Mouse (Mus musculus): ENCODE results near the gene Tbc1d2b. TPM values are rescaled to one million over a fixed set of nuclear protein-coding genes. Genes with fewer than 3 reads are reported as not detected.
A peak's percentile ranks its signal among the peaks of the same experiment; 100 is the strongest.

Gene Tbc1d2b
- polyA plus RNA-seq, 1 experiment from 2014 or later: 7.7 TPM

DNA sequence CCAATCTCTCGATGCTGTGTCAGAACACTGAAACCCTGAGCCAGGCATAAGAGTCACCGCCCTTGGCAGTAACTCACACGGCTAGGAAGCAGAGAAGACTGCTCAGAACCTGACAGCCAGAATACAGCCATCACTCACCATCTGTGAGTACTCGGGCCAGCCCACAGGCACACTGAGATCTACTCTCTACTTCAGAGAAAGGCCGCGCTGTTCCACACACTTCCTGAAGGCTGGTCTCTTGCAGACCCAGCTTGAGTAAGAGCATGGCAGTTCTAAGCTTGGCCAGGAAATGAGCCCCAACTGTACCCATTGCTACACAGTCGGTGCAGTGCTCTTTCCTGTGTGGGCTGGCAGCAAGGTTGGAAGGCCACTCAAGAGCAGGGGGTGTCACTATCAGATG, 27.7 kb downstream of the Tbc1d2b start:
- 21% methylated on average over 7 of the region's 7 CpGs for WGBS (ENCODE audit: insufficient replicate concordance)
- no peaks in the 10 kb centered on the region for H3K27me3 ChIP-seq
- H3K9ac ChIP-seq: peak overlapping the region; percentile 10; the same call in 1 of the 2 replicates
- no peaks in the 10 kb centered on the region for H3K9me3 ChIP-seq (replicated peaks)
- peaks cover 95% of the 10 kb centered on the region for H3K4me1 ChIP-seq (replicated peaks)
- peak; percentile 27 for ATAC-seq (ENCODE audit: insufficient read depth)
- no peak overlapping the region for H3K4me3 ChIP-seq (replicated peaks)
- H3K4me2 ChIP-seq: peak overlapping the region; percentile 31; the same call in 1 of the 2 replicates
- peaks cover 74% of the 10 kb centered on the region for H3K36me3 ChIP-seq (replicated peaks)
- H3K27ac ChIP-seq (replicated peaks): peak overlapping the region; percentile 81

DNA sequence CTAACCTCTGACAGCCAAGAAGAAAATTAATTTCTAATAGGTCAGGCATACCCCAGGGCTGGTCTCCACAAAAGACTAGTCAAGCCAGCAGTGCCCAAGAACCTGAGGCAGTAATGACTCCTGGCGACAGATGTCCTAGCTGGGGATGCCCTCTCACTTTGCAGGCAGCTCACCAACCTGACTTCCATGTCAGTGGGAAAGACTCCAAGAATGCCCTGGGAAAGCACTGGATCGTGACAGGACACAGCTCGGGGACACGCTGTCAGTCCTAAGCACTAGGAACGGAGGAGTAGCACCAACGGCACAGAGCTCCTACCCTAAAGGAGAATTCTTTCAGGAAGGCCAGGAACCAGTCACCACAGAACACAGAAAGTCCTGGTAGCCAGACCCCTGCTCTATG, 28.3 kb downstream of the Tbc1d2b start:
- no peaks in the 10 kb centered on the region for H3K9me3 ChIP-seq (replicated peaks)
- peaks cover 71% of the 10 kb centered on the region for H3K36me3 ChIP-seq (replicated peaks)
- peaks cover 94% of the 10 kb centered on the region for H3K4me1 ChIP-seq (replicated peaks)
- ATAC-seq (ENCODE audit: insufficient read depth): no peak
- H3K4me3 ChIP-seq (replicated peaks): no peak overlapping the region
- 83% methylated on average over 6 of the region's 6 CpGs for WGBS (ENCODE audit: insufficient replicate concordance)
- H3K4me2 ChIP-seq: peak overlapping the region; percentile 31; the same call in 1 of the 2 replicates
- peak overlapping the region; percentile 81 for H3K27ac ChIP-seq (replicated peaks)
- H3K9ac ChIP-seq: peak overlapping the region; percentile 10
- no peaks in the 10 kb centered on the region for H3K27me3 ChIP-seq

DNA sequence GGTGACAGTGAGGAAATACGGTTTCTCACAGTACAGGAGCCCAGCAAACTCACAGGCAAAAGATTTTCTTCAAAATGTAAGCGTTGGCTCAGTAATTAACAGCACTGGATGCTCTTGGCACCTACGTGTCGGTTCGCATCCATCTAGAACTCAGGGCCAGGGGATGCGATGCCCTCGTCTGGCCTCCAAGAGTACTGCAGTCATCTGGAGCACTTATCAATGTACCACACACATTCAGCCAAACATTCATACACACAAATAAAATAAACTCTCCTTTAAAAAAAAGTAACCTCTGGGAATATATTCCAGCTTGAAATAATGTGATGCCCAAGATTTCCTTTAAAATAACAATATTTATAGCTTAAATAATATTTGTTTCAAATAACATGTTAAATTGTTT, 29.0 kb downstream of the Tbc1d2b start:
- WGBS (ENCODE audit: insufficient replicate concordance): 49% methylated on average over 7 of the region's 7 CpGs
- no peak overlapping the region for H3K4me3 ChIP-seq (replicated peaks)
- H3K27ac ChIP-seq (replicated peaks): peak overlapping the region; percentile 72
- H3K9ac ChIP-seq: no peak overlapping the region
- peaks cover 64% of the 10 kb centered on the region for H3K36me3 ChIP-seq (replicated peaks)
- H3K9me3 ChIP-seq (replicated peaks): no peaks in the 10 kb centered on the region
- H3K4me2 ChIP-seq: no peak overlapping the region
- ATAC-seq (ENCODE audit: insufficient read depth): no peak
- peaks cover 94% of the 10 kb centered on the region for H3K4me1 ChIP-seq (replicated peaks)
- no peaks in the 10 kb centered on the region for H3K27me3 ChIP-seq

DNA sequence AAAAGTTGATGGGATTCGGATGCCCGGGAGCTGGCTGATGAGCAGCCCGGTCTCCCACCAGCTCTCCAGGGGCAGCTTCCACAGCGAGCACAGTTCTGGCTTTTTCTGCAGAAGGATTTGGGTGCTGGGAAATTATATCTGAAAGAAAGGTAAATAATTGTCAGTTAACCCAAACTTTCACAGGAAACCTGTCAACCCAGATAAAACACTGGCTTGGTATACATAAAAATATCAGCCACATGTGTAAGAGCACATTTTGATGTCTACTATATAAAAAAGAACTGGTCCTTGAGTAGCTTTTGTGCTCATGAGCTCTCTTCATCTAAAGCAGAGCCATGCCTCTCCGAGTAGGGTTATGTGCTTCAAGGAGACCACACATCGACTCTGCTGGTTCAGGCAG, 29.6 kb downstream of the Tbc1d2b start:
- Histone ChIP-seq H3K9ac (no peak overlapping the region), H3K9me3 (replicated peaks) (no peaks in the 10 kb centered on the region), H3K4me2 (no peak overlapping the region), H3K4me1 (replicated peaks) (peaks cover 94% of the 10 kb centered on the region), H3K36me3 (replicated peaks) (peaks cover 62% of the 10 kb centered on the region), H3K27me3 (no peaks in the 10 kb centered on the region), H3K27ac (replicated peaks) (peak overlapping the region; percentile 72), H3K4me3 (replicated peaks) (no peak overlapping the region)
- 55% methylated on average over 6 of the region's 6 CpGs for WGBS (ENCODE audit: insufficient replicate concordance)
- no peak for ATAC-seq (ENCODE audit: insufficient read depth)

DNA sequence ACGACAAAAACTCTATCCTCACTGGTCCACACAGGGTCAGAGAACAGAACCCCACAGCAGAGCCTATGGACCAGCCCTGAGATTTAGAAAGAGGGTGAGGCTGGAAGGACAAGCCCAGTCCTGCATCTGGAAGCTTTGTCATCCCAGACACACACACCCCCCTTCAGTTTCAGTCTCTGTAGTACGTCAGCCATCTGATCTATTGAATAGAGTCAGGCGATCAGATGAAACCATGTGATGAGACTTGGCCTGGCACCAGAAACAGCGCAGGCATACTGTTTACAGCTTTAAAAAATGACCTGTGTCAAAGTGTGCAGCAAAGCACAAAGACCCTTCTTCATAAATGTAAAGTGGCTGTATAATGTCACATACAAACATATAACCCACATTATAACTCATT, 30.0 kb downstream of the Tbc1d2b start:
- H3K27ac ChIP-seq (replicated peaks): peak overlapping the region; percentile 72
- 68% methylated on average over 4 of the region's 4 CpGs for WGBS (ENCODE audit: insufficient replicate concordance)

DNA sequence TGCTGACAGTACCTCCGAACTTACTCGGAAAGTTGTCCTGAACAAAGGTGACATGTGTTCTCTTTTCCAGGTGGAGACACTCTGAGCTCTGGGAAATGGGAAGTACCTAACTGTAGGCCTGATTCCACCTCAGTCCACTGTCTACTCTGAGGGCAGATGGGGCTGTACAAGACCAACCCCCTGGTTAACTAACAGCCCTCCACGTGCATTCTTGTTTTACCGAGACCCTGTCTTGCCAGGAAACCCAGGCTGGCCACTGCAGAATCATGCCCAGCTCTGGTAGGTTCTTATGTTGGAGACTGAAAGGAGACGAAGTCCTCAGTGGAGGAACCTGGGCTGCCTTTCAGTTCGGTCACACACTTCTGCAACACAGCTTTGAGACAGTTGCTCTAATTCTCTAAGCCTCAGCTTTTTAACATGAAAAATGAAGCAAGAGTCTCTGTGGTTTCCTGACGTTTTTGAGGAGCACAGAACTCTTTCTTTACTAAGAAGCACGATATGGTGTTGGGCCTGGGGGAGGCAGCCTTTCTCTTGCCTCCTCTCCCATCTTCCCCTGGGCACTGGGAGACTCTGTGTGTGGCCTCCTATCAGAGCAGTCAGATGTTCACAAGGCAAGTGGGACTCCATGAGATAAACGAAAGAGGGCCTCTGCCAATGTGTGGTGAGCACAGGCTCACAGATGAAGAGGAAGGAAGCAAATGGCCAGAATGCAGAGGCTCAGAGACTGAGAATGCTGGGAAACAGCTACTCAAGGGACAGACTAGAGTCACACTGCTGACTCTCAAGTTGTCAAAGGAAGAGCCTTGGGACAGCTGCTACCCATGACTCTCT, 33.2 kb downstream of the Tbc1d2b start:
- Histone ChIP-seq H3K27ac (replicated peaks) (peak overlapping the region; percentile 99), H3K36me3 (replicated peaks) (peaks cover 61% of the 10 kb centered on the region), H3K9me3 (replicated peaks) (no peaks in the 10 kb centered on the region), H3K4me2 (peak overlapping the region; percentile 75), H3K4me1 (replicated peaks) (peaks cover 92% of the 10 kb centered on the region), H3K27me3 (no peaks in the 10 kb centered on the region), H3K9ac (peak overlapping the region; percentile 71), H3K4me3 (replicated peaks) (peak overlapping the region; percentile 48)
- WGBS (ENCODE audit: insufficient replicate concordance): 22% methylated on average over 9 of the region's 9 CpGs
- peak; percentile 95 for ATAC-seq (ENCODE audit: insufficient read depth)

More for the DNA sequence above, 30.0 kb downstream of the Tbc1d2b start:
- Histone ChIP-seq H3K9ac (no peak overlapping the region), H3K4me3 (replicated peaks) (no peak overlapping the region), H3K4me2 (no peak overlapping the region), H3K9me3 (replicated peaks) (no peaks in the 10 kb centered on the region), H3K36me3 (replicated peaks) (peaks cover 58% of the 10 kb centered on the region), H3K4me1 (replicated peaks) (peaks cover 94% of the 10 kb centered on the region), H3K27me3 (no peaks in the 10 kb centered on the region)
- ATAC-seq (ENCODE audit: insufficient read depth): no peak

DNA sequence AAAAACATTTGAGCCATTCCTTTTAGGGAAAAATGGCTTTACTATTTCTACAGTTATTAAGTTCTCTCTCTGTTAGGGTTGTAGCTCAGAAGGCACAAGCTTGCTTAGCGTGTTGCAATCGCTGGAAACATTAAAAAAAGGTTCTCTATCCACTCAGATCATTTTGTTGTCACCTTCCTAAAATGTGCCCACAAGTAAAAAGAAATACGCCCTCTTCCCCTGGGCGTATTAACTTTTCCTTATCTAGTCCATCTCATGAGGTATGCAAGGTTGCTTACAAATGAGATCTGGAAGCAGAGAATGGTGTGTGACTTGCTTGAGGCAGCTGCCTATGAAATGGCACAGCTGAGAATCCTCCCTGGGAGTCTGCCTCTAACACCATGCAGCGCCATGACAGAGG, 33.8 kb downstream of the Tbc1d2b start:
- ATAC-seq (ENCODE audit: insufficient read depth): peak; percentile 19
- H3K9ac ChIP-seq: peak overlapping the region; percentile 71
- peaks cover 94% of the 10 kb centered on the region for H3K4me1 ChIP-seq (replicated peaks)
- peak overlapping the region; percentile 75 for H3K4me2 ChIP-seq
- no peaks in the 10 kb centered on the region for H3K27me3 ChIP-seq
- WGBS (ENCODE audit: insufficient replicate concordance): 47% methylated on average over 5 of the region's 5 CpGs
- H3K4me3 ChIP-seq (replicated peaks): peak overlapping the region; percentile 48; the same call in 1 of the 2 replicates
- peaks cover 58% of the 10 kb centered on the region for H3K36me3 ChIP-seq (replicated peaks)
- no peaks in the 10 kb centered on the region for H3K9me3 ChIP-seq (replicated peaks)
- peak overlapping the region; percentile 99 for H3K27ac ChIP-seq (replicated peaks)

DNA sequence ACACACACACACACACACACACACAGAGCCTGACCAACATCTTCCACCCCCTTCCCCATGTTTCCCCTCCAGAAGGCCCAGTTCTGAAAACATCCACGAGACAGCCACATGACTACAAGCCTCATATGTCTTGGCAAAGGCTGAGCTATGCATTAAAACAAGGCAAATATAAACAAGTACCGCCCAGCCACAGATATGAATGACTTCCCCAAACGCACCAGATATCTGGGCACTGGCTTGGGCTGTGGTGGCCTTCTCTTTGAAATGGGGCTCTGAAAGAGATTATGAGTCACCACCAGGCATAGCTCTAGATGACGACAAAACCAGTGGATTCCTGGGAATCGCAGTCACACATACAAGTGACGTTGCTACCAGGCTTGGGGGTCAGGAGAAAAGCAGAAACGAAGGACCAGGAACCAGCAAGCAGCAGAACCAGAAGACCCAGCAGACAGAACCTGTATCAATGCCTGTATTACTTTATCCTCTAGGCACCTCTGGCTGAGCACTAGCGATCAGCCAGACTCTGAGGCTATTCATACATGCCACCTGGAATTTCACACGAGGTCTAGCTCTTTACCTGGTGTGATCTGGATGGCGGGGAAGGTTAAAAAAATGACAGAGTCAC, 35.2 kb downstream of the Tbc1d2b start:
- peak overlapping the region; percentile 13; the same call in 1 of the 2 replicates for H3K4me2 ChIP-seq
- H3K36me3 ChIP-seq (replicated peaks): peaks cover 46% of the 10 kb centered on the region
- peak overlapping the region; percentile 31; the same call in 1 of the 2 replicates for H3K9ac ChIP-seq
- peak overlapping the region; percentile 99 for H3K27ac ChIP-seq (replicated peaks)
- H3K9me3 ChIP-seq (replicated peaks): no peaks in the 10 kb centered on the region
- 45% methylated on average over 10 of the region's 10 CpGs for WGBS (ENCODE audit: insufficient replicate concordance)
- H3K4me1 ChIP-seq (replicated peaks): peaks cover 87% of the 10 kb centered on the region
- ATAC-seq (ENCODE audit: insufficient read depth): no peak
- no peaks in the 10 kb centered on the region for H3K27me3 ChIP-seq
- H3K4me3 ChIP-seq (replicated peaks): no peak overlapping the region

DNA sequence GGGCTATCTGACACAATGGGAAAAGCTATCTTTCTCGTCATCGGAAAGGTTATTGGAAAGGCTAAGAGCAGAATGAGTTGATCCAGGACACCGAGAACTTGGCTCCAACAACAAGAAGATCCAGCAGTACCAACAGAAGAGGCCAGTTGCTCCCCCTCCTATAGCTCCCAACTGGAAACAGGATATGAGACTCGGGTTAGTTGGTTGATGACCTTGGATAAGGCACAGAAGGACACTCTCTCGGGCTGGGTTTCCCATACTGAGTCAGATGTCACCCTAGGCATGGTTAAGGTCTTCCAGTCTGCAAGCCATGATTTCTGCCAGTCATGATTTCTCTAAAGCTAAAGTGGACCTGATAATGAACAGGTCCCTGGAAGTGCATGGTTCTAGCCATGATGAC, 35.8 kb downstream of the Tbc1d2b start:
- H3K4me1 ChIP-seq (replicated peaks): peaks cover 81% of the 10 kb centered on the region
- peaks cover 43% of the 10 kb centered on the region for H3K36me3 ChIP-seq (replicated peaks)
- WGBS (ENCODE audit: insufficient replicate concordance): 70% methylated on average over 5 of the region's 5 CpGs
- peak overlapping the region; percentile 99 for H3K27ac ChIP-seq (replicated peaks)
- H3K27me3 ChIP-seq: no peaks in the 10 kb centered on the region
- H3K4me3 ChIP-seq (replicated peaks): no peak overlapping the region
- H3K9me3 ChIP-seq (replicated peaks): no peaks in the 10 kb centered on the region
- no peak for ATAC-seq (ENCODE audit: insufficient read depth)
- no peak overlapping the region for H3K4me2 ChIP-seq
- no peak overlapping the region for H3K9ac ChIP-seq

DNA sequence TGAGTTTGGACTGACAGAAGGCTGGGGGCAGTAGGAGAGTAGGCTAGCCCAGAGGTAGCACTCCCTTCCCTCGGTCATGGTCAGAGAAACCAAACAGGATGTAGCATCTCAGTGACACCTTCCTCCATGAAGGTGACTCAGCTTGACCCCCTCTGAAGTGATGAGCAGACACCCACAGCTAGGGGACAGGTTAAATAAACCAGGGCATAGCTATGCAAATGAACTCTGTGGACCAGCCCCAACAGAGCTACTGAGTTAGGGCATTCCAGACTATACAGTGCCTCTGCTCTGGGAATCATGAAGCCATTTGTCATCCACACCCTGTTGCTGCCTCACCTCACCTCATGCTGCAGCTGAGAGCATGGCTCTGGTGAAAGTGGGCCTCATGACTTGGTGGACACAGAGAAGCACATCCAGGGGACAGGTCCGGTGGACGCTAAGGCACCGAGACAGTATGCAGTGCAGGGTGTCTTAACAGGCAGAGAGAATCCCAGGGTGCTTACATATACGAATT, 36.6 kb downstream of the Tbc1d2b start:
- Histone ChIP-seq H3K36me3 (replicated peaks) (peaks cover 42% of the 10 kb centered on the region), H3K27me3 (no peaks in the 10 kb centered on the region), H3K4me3 (replicated peaks) (no peak overlapping the region), H3K9ac (no peak overlapping the region), H3K4me1 (replicated peaks) (peaks cover 74% of the 10 kb centered on the region), H3K9me3 (replicated peaks) (no peaks in the 10 kb centered on the region), H3K4me2 (no peak overlapping the region), H3K27ac (replicated peaks) (peak overlapping the region; percentile 99)
- ATAC-seq (ENCODE audit: insufficient read depth): no peak
- 88% methylated on average over 5 of the region's 5 CpGs for WGBS (ENCODE audit: insufficient replicate concordance)
